Mouse (Mus musculus) monocyte, adult 59 days (primary cell): ENCODE measurements around the gene Lrpprc. TPM values are rescaled to one million over a fixed set of nuclear protein-coding genes. Genes with fewer than 3 reads are reported as not detected.

Experiments used
- total RNA-seq, 2 experiments: library from RNA; stranded (reverse); gene quantifications; one replicate each; pipeline ENCODE4 v1.2.4; 2023

The Lrpprc gene
- 10 to 100 TPM; 21.1 to 27.5 TPM for total RNA-seq

DNA sequence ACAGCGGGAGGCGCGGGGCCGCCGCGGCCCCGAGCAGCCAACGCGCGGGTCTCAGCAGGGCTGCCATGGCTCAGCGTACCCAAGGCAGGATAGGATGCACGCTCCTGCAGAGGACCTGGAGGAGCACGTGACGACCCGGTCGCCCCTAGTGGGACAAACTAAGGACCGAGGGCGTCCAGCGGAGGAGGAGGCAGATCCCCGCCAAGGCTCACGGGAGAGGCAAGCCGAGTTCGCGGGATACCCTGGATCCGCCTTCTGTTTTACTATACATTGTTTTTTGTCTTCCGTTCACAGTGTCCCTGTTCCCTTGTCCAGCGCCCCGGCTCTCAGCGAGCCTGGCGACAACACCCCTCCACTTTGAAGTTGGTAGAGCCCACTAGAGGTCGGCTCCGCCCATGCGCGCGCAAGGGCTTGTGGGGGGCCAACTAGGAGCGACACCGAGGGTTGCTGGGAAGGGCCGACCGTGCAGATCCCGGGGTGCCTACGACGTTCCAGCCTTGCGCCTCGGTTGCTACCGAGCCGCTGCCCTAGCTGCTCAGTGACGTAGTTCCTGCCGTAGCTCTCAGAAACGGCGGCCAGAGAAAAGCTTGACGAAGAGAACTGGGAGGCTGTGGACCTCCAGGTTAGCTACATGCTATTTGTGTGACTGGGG is at the start of gene Lrpprc:
Gene Lrpprc, minus strand, starts transcription at position 343 of the 652 bp plus-strand sequence.

DNA sequence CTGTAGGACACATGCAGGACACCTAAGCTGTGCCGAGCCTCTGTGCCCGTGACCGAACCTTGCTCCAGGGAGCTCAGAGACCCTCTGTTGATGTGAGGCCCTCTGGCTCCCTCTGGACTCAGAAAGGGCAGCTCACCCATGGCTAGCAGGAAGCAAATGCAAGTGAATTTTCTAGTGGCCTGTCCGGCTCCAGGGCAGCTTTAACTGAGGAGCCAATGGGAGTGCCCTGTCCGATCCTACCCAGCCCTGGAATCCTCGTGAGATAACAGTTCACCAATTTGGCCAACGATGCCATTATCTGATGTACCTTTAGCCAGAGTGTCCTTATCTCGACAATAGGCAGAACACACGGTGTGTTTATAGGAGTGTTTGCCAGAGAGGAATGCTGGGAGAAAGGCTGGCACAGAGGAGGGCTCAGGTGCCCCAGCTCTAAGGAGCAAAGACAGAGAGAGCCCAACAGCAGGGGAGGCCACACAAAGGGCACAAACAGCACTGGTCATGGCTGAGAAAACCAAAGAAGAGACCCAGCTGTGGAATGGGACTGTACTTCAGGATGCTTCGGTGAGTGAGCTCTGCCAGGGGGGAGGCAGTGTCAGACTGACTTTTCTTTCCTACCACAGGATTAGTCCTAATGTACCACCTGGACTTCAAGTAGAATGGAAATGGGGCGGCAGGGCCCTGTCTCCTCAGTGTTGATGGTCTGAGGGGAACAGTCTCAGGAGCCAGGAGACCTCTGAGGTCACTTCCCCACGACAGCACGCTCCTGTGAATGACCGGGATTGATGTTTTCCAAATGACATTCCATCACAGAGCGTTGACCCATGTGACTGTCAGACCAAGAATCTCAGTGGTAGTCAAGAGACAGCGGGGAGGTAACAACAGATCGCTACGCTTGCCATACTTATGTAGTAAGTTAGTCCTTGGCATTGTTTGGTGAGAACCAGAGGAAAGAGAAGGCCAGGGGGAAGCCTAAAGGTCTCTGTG is 107.6 kb downstream of the Lrpprc start, which contains the start of gene Abcg5:
Gene Abcg5, minus strand, starts transcription at position 278 of the 984 bp plus-strand sequence.

GRCm38 (mm10) chr17:84675951-84676366 is 114.6 kb downstream of the Lrpprc start, which contains the start of gene Abcg8:
TSS of gene Abcg8 (plus strand) at chr17:84676302.

Other genes starting within 250 kb of the Lrpprc start
- 1 to 10 TPM; 1.4 to 1.7 TPM for gene Dync2li1, start 164.3 kb downstream of the Lrpprc start, total RNA-seq
- gene Abcg8, start 114.5 kb downstream of the Lrpprc start, total RNA-seq = not detected
- gene Abcg5, start 107.8 kb downstream of the Lrpprc start, total RNA-seq = not detected
- 10 to 100 TPM; 44.8 to 55.1 TPM for gene Ppm1b, start 166.0 kb upstream of the Lrpprc start, total RNA-seq
- not detected for gene Slc3a1, start 237.6 kb upstream of the Lrpprc start, total RNA-seq